Mouse (Mus musculus) limb, embryonic 10.5 days (tissue): Measurements from ENCODE around the gene Ntn4. TPM values are rescaled to one million over a fixed set of nuclear protein-coding genes. Genes with fewer than 3 reads are reported as not detected.
A peak's percentile ranks its signal among the peaks of the same experiment; 100 is the strongest.

Experiments
- DNase-seq: peaks from one replicate; pipeline ENCODE4 v3.0.0-alpha.2; 2017; ENCODE audit warnings: low spot score
- H3K27ac ChIP-seq: fragments of 300-500 bp; sonication (generic); 2 replicates; pipeline ENCODE4 v1.5.1; 2016; ENCODE audit warnings: mild to moderate bottlenecking
- H3K27me3 ChIP-seq: fragments of 300-500 bp; sonication (generic); 2 replicates; pipeline ENCODE4 v1.6.1; 2016; ENCODE audit warnings: low read depth, mild to moderate bottlenecking; ENCODE audit not compliant: poor library complexity, severe bottlenecking
- H3K36me3 ChIP-seq: fragments of 300-500 bp; sonication (generic); 2 replicates; pipeline ENCODE4 v1.6.1; 2016; ENCODE audit warnings: mild to moderate bottlenecking, moderate library complexity
- H3K4me1 ChIP-seq: fragments of 300-500 bp; sonication (generic); 2 replicates; pipeline ENCODE4 v1.6.1; 2016
- H3K4me3 ChIP-seq: fragments of 300-500 bp; sonication (generic); 2 replicates; pipeline ENCODE4 v1.5.1; 2016; ENCODE audit warnings: mild to moderate bottlenecking, moderate library complexity
- H3K9me3 ChIP-seq: fragments of 300-500 bp; sonication (generic); replicated peaks from 2 replicates; pipeline ENCODE4 v1.6.1; 2016; ENCODE audit warnings: mild to moderate bottlenecking
- WGBS: fragments of 180-500 bp; shearing (Covaris S2); methylation state at CpG from one replicate; pipeline ENCODE4 v1.1.7; 2016; 5-methylcytosine and 5-hydroxymethylcytosine counted together
- polyA plus RNA-seq: library from polyadenylated mRNA; unstranded; fragments of >200 nt; fragmentation: Nextera tagmentation; extraction: Ambion mirVana; gene quantifications from 2 replicates; pipeline ENCODE4 v1.2.1, GENCODE M21; 2016

The Ntn4 gene
- polyA plus RNA-seq, 1 experiment from 2014 or later = 0.76 TPM

DNA sequence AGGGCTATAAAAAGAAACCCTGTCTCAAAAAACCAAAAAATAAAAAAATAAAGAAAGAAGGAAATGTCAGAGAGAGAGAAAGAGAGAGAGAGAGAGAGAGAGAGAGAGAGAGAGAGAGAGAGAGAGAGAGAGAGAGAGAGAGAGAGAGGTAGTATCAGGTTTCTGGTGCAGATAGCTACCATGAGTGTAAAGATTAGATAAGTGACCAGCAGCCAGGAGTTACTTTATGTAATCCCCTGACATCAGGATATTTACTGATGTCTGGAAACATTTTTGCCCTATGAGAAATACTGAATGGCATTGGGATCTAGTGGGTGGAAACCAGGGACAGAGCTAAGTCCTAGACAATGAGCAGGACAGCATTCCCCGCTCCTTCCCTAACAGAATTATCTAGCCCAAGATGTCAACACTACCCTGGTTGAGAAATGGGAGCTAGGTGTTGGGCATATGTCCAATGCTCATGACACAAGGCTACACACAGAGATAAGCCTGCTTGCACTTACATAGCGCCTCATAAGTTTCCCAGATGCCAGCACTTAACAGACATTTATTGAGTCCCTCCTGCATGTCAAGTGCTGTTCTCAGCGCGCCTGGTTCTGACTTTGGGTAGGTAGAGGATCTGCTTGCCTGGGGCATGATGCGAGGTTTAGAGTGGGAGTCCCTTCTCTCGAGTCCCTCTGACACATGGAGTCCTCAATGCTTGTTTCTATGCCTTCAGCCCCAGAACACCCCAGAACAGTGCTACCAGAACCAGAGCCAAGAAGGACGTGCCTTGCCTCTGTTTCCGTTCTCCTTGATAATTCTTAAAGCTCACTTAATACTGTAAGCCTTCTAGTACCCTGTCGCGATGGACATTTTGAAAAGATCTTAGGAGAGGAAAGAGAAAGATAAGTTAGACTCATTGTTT lies 7.4 kb downstream of the Ntn4 start:
- H3K9me3 ChIP-seq = no peaks in the 10 kb centered on the region
- 83% methylated on average over 10 of the region's 10 CpGs for WGBS
- H3K36me3 ChIP-seq = peaks cover 5% of the 10 kb centered on the region; the same call in 1 of the 2 replicates
- peak; percentile 24 for DNase-seq
- peaks cover 17% of the 10 kb centered on the region for H3K27me3 ChIP-seq
- H3K4me3 ChIP-seq = no peak overlapping the region
- H3K27ac ChIP-seq = no peak overlapping the region
- H3K4me1 ChIP-seq = no peaks in the 10 kb centered on the region

- no peak overlapping the region for H3K4me3 ChIP-seq
- no peaks in the 10 kb centered on the region for H3K9me3 ChIP-seq
- H3K27me3 ChIP-seq = 0 out of 2 replicates have a peak, but pooled peaks cover 9% of the 10 kb centered on the region
- DNase-seq = no peak
- WGBS = 87% methylated on average over 8 of the region's 8 CpGs
- no peaks in the 10 kb centered on the region for H3K4me1 ChIP-seq
- peaks cover 5% of the 10 kb centered on the region; the same call in 1 of the 2 replicates for H3K36me3 ChIP-seq
- H3K27ac ChIP-seq = no peak overlapping the region
Measured at GRCm38 (mm10) chr10:93648598-93649102, 8.2 kb downstream of the Ntn4 start.

DNA sequence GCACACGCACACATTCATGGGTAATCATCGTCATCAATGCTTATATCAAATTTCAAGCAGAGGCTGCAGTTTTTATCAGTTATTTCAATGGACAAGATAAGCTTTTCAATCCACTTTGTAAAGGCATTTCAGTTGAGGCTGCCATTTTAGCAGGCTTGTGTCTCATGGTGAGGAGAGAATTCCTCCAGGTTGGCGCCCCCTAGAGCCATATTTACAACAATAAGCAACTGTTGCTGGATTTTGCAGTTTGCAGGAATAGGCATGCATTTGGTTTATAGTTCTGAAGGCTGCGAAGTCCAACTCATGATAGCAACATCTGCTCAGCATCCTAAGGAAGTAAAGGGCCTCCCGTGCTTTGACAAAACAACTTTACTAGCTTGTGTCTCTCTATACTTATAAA lies 8.6 kb downstream of the Ntn4 start:
- H3K4me3 ChIP-seq = no peak overlapping the region
- 82% methylated on average over 5 of the region's 5 CpGs for WGBS
- H3K9me3 ChIP-seq = no peaks in the 10 kb centered on the region
- H3K36me3 ChIP-seq = peaks cover 5% of the 10 kb centered on the region; the same call in 1 of the 2 replicates
- H3K27me3 ChIP-seq = 0 out of 2 replicates have a peak, but pooled peaks cover 7% of the 10 kb centered on the region
- no peaks in the 10 kb centered on the region for H3K4me1 ChIP-seq
- DNase-seq = peak; percentile 12
- no peak overlapping the region for H3K27ac ChIP-seq

- no peak overlapping the region for H3K4me3 ChIP-seq
- no peaks in the 10 kb centered on the region for H3K4me1 ChIP-seq
- peak; percentile 12 for DNase-seq
- peaks cover 5% of the 10 kb centered on the region; the same call in 1 of the 2 replicates for H3K36me3 ChIP-seq
- no peak overlapping the region for H3K27ac ChIP-seq
- H3K9me3 ChIP-seq = no peaks in the 10 kb centered on the region
- 93% methylated on average over 5 of the region's 5 CpGs for WGBS
- H3K27me3 ChIP-seq = 0 out of 2 replicates have a peak, but pooled peaks cover 2% of the 10 kb centered on the region
Measured at GRCm38 (mm10) chr10:93649600-93649999, 9.1 kb downstream of the Ntn4 start.

DNA sequence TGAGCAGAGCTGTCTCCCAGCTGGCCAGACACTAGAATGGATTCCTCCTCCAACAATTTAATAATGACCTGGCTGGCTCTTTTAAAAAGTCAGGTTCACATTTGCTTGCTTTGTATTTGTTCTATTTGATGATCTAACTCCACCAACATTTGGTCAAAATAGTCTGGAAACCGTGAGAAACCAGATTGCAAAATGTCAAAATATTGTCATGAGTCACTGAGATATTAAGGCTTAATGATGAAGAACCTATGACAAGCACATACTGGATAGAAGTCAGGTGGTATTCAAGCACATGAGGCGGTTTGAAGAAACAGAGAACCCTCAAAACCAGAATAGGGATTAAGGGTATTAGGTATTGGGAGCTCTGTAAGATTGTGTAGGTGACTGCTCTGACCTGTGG lies 12.8 kb downstream of the Ntn4 start:
- no peak overlapping the region for H3K4me3 ChIP-seq
- no peak for DNase-seq
- H3K36me3 ChIP-seq = 0 out of 2 replicates have a peak, but pooled peaks cover 5% of the 10 kb centered on the region
- H3K27ac ChIP-seq = no peak overlapping the region
- no peaks in the 10 kb centered on the region for H3K4me1 ChIP-seq
- no peaks in the 10 kb centered on the region for H3K27me3 ChIP-seq
- H3K9me3 ChIP-seq = no peaks in the 10 kb centered on the region
- 80% methylated on average over 2 of the region's 2 CpGs for WGBS

DNA sequence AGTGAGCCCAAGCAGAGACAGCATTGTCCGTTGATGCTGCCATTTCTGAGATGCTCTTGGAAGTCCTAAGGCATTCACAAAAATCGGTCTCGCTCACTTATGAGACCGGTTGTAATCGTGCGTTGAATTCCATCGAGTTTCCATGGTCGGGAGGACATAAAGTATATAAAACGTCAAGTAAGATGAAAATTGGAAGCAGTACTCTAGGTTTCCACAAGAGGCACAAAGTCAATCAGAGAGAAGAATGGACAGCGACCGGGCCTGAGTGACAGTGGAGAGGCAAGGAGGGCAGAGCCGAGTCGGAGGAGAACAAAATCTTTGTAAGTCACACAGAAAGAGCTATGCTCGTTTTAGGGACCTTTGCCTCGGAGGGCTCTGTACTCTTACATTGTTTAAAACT lies 14.9 kb downstream of the Ntn4 start:
- no peaks in the 10 kb centered on the region for H3K9me3 ChIP-seq
- peak; percentile 23 for DNase-seq
- no peaks in the 10 kb centered on the region for H3K27me3 ChIP-seq
- no peaks in the 10 kb centered on the region for H3K36me3 ChIP-seq
- no peaks in the 10 kb centered on the region for H3K4me1 ChIP-seq
- no peak overlapping the region for H3K4me3 ChIP-seq
- WGBS = 84% methylated on average over 15 of the region's 15 CpGs
- H3K27ac ChIP-seq = no peak overlapping the region

- H3K36me3 ChIP-seq = no peaks in the 10 kb centered on the region
- no peak overlapping the region for H3K27ac ChIP-seq
- no peaks in the 10 kb centered on the region for H3K27me3 ChIP-seq
- WGBS = 79% methylated on average over 1 of the region's 1 CpGs
- H3K4me3 ChIP-seq = no peak overlapping the region
- no peaks in the 10 kb centered on the region for H3K9me3 ChIP-seq
- no peak for DNase-seq
- no peaks in the 10 kb centered on the region for H3K4me1 ChIP-seq
Measured at GRCm38 (mm10) chr10:93659792-93660191, 19.3 kb downstream of the Ntn4 start.

GRCm38 (mm10) chr10:93661348-93661991 lies 21.0 kb downstream of the Ntn4 start:
- H3K4me1 ChIP-seq = no peaks in the 10 kb centered on the region
- no peak overlapping the region for H3K4me3 ChIP-seq
- no peak overlapping the region for H3K27ac ChIP-seq
- no peaks in the 10 kb centered on the region for H3K27me3 ChIP-seq
- DNase-seq = no peak
- H3K9me3 ChIP-seq = no peaks in the 10 kb centered on the region
- 91% methylated on average over 6 of the region's 6 CpGs for WGBS
- H3K36me3 ChIP-seq = no peaks in the 10 kb centered on the region

DNA sequence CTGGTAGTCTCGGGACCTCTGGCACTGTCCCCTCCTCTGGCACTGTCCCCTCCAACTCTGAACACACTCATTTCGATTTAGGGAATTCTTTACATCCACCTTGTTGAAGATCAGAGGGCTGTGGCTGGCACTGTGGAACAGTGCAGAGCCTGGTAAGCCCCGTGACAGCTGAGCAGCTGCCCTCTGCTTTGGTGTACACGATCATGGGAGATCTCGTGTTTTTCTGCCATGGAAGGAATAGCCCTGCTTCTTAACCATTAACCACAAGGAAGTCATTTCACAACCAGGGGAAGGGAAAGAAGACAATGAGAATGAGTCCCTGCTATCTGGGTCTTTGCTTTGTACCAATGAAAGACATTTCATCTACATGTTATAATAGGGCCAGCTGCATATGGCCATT lies 21.5 kb downstream of the Ntn4 start:
- no peaks in the 10 kb centered on the region for H3K9me3 ChIP-seq
- no peaks in the 10 kb centered on the region for H3K4me1 ChIP-seq
- H3K36me3 ChIP-seq = no peaks in the 10 kb centered on the region
- WGBS = 82% methylated on average over 5 of the region's 5 CpGs
- no peak overlapping the region for H3K4me3 ChIP-seq
- no peak overlapping the region for H3K27ac ChIP-seq
- no peak for DNase-seq
- no peaks in the 10 kb centered on the region for H3K27me3 ChIP-seq

- no peaks in the 10 kb centered on the region for H3K4me1 ChIP-seq
- H3K27me3 ChIP-seq = no peaks in the 10 kb centered on the region
- peak; percentile 2 for DNase-seq
- no peaks in the 10 kb centered on the region for H3K9me3 ChIP-seq
- 51% methylated on average over 2 of the region's 2 CpGs for WGBS
- no peak overlapping the region for H3K27ac ChIP-seq
- H3K4me3 ChIP-seq = no peak overlapping the region
- no peaks in the 10 kb centered on the region for H3K36me3 ChIP-seq
Measured at GRCm38 (mm10) chr10:93666222-93666621, 25.7 kb downstream of the Ntn4 start.

DNA sequence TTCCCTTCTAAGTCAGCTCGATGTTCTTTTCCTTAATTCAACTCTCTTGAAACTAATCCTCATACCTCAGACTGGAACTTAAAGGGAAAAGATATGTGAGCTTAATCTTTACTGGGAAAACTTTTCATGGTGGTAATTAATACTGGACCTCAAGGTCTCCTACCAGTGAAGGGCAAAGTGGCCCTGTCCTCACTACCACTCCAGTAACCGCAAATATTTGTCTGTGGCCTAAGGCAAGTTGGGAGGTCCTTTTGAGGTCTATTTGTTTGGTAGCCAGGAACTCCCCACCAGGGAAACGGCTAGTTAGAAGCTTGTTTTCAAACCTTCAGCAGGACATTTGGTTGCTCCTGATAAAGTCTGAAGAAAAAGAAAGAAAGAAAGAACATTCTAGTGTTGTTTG lies 26.5 kb downstream of the Ntn4 start:
- Histone ChIP-seq H3K4me3 (no peak overlapping the region), H3K4me1 (no peaks in the 10 kb centered on the region), H3K27ac (no peak overlapping the region), H3K9me3 (no peaks in the 10 kb centered on the region), H3K36me3 (no peaks in the 10 kb centered on the region), H3K27me3 (no peaks in the 10 kb centered on the region)
- DNase-seq = peak; percentile 3
- 80% methylated on average over 3 of the region's 3 CpGs for WGBS

GRCm38 (mm10) chr10:93672646-93673479 lies 32.4 kb downstream of the Ntn4 start:
- Histone ChIP-seq H3K27ac (no peak overlapping the region), H3K4me3 (no peak overlapping the region), H3K9me3 (no peaks in the 10 kb centered on the region), H3K27me3 (no peaks in the 10 kb centered on the region), H3K36me3 (no peaks in the 10 kb centered on the region), H3K4me1 (no peaks in the 10 kb centered on the region)
- peak; percentile 20 for DNase-seq
- 83% methylated on average over 22 of the region's 22 CpGs for WGBS
